Mouse (Mus musculus) NIH3T3 (cell line): Measurements from ENCODE around the gene Map2k5.

Experiments used
- DNase-seq: peaks from one replicate; pipeline ENCODE4 v3.0.0-alpha.2; 2012; ENCODE audit warnings: low read depth

Gene Map2k5

DNA sequence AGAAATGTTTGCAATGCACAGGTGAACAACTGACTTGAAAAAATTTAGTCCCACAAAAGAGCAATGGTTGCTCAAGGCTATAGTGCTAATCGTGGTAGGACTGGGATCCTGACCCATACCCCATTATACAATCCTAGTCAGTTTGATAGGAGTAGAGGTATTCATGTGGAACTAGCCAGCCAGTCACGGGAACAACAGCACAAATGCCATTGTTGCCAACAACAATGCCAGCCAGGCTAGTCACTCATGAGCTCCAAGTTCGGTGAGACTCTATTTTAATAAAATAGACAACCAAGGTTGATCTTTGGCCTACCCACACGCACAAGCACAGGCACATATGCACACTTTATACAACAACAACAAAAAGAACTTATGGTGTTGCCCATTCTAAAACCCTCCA, 120.0 kb downstream of the Map2k5 start:
- DNase-seq = no peak

GRCm38 (mm10) chr9:63250841-63251626, 126.7 kb downstream of the Map2k5 start:
- DNase-seq = no peak

- no peak for DNase-seq
These were observed 129.5 kb downstream of the Map2k5 start for GRCm38 (mm10) chr9:63248095-63248787.

DNA sequence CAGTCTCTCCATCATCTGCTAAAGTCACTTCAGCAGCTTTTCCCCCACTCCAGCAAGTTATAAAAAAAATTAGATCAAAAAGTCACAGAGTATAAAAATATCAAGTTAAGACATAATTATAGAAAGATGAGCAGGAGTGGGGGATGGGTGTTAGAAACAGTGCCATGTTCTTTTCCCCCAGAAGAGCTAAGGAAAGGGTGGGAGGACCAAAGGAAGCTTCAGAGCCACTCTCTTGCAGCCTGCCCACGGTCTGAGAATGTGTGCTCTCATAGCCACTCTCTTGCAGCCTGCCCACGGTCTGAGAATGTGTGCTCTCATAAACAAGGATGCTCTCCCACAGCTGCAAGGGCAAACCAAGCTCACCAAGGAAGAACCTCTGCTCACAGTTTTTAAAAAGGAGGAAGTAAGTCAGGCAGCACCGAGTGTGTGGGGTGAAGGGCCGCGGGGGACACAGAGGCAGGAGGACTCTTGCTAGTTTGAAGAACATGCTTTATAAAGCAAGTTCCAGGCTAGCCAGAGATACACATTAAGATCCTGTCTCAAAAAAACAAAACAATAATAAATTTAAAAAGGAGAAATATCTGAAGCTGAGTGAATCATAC, 131.0 kb downstream of the Map2k5 start:
- no peak for DNase-seq

DNA sequence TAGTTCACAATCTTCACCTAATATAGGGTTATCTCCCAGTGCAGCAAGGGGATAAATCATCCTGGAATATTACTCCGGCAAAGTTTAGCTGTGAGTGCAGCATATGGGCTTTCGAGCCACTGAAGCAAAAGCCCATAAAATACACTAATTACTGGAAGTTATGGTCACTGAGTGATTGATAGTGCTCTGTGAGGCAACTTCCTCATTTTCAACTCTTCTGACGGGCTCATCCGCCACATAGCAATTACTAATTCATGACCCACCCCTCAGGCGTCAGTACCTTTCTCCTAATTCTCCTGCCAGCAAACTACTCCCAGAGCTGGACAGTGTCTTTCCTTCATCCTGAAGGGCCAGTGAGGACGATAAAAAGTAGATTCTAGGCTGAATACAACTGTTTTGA, 135.7 kb downstream of the Map2k5 start:
- DNase-seq = no peak

- no peak for DNase-seq
These were observed 136.5 kb downstream of the Map2k5 start for GRCm38 (mm10) chr9:63241241-63241640.

DNA sequence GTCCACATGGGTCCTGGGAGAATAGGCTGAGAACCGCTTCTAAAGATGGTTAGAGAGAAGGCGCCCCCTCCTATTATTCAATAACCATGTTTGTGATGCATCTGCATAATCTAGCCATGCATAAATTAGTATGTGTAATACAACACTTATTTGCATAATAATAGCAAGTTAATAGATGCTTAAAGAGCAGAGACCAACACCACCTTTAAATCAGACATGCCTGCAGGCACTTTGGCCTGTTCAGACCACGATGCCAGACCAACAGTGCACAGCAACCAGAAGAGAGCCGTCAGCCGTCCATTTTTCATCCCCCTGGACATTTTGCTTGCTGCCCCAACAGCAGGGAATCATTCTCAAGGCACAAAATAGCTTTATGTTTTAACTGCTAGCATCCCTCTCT, 143.3 kb downstream of the Map2k5 start:
- no peak for DNase-seq

DNA sequence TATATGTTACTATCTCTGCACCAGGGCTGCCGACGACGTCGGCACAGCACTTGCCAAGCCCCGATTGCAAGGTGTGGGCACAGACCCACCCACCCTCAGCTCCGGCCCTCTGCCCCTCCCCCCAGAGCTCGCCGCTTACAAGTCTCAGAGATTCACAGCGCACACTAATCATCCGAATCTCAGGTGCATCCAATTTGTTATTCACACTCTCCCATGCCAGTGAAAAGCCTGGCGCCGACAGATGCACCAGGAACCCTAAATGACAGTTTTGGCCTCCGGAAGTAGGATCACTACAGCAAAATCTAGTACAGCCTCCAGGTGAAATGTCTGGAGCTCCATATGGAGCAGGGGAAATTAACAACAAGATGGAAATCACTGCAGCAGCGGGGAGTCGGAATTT, 147.4 kb downstream of the Map2k5 start:
- no peak for DNase-seq

DNA sequence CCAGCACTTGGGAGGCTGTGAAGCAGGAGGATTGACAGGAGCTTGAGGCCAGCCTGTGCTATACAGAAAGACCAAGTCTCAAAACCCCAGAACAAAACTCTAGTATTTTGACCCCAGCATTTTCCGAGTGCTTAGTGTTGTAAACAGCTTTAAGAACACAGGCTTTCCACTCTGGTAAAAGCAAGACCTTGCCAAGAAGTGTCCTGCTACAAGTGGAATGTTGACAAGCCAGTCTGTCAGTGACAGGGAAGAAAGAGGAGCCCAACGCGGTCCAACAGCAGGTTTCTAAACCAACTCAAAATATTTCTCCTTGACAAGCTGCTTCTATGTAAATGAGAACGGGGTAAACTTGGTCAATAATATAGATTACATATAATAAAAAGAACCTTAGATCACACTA, 148.6 kb downstream of the Map2k5 start:
- DNase-seq = no peak

DNA sequence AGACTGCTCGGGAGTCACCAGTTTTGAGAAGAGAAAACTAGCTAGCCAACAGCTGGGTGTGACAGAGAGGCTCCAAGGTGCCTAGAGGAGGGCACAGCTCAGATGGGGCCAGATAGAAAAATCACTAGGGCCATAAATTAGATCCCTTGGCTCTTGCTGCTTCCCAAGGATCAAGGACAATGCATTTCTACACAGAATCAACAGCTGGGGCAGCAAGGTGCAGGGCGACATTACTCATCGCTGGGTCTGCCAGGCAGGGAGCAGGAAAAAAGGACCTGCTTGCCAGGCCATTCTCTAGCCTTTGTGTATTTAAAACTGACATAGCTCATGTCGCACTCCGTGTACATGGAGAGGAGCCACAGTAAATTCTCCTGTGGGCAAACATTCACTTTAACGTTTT, 155.5 kb downstream of the Map2k5 start:
- peak; percentile 8 for DNase-seq

DNA sequence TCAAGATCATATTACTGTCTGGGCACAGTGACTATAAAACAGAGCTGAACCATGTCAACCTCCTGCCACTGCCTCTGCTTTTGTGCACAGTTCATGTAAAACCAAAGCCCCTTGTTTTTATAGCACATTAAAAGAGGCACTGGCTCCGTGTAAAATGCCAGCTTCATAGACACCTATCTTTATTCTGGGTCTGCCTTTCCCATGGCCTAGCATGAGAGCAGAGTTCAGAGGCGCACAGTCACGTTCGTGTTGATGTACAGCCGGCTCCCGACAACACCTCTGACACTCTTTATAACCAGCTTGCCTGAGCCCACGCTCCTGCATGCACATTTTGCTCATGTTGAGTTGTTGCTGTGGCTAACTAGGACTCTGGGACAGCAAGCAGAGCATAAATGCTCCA, 157.9 kb downstream of the Map2k5 start:
- DNase-seq = no peak

DNA sequence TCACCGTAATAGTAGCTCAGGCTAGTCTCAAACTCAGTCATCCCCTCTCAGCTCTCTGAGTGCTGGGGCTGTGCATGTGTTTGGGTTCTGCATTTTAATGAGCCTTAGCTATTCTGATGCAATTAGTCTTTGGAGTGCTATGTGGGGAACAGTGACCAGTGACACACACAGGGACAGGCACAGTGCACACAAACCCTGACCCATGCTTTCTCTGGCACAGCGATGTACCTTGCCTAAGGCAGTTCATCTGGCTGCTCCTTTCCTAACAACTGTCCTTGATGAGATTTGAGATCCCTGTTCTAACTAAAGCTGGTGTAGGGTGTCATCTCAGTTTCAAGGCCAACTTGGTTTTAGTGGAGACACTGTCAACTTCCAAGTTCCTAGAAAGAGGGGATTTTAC, 162.7 kb downstream of the Map2k5 start:
- no peak for DNase-seq

GRCm38 (mm10) chr9:63206769-63207276, 170.9 kb downstream of the Map2k5 start:
- DNase-seq = no peak

DNA sequence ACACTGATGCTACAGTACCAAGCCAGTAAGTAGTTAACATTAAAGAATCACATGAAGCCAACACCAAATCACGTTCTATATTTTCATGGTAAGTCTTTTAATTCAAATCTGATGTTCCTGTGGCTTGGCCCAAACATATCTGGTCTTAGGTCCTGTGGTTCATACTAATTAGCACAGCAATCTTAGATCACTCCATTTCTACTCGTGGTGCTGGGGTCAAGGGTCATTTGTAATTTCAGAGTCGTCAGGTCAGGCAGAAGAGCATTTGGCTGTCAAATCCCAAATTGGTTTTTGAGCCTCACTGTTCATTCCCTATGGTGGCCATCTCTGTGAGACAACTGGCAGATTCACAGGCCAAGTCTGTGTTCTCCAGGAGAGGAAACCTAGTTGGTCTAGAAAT, 174.2 kb downstream of the Map2k5 start:
- DNase-seq = no peak

DNA sequence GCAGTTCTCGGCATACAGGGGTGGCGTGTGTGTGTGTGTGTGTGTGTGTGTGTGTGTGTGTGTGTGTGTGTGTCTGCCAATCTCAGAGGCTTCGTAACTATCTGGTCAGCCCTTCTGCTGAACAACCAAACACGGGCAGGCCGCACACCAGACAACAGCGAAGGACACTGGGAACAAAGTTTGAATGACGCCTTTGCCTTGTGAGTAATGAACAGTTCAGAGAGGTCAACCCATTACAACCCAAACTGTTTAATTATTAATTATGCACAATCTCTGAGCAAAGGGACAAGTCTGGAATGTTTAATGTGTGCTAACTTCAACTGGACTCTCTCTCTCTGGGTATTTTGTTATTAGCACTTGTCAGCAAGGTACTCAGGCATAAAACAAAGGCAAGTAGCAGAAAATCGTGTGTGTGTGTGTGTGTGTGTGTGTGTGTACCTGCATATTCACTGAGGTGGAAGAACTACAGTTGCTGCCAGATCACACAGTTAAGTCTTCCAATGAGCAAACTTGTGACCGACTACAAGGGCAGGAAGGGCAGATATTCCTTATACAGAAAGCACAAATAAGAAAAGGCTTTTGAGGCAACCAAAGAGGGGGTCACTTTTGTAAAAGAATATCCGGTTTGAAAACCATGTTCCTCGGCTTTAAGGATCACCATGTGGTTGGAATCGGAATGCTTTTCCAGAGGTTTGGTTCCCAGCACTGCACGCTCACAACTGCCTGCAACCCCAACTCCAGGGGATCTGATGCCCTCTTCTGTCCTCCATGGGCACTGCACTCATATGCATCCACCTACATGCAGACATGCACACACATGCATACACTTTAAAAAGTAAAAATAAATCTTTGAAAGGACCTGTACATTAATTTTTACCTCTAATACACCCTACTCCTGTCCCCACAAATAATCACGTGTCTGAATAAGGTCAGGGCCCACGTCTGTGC, 176.1 kb downstream of the Map2k5 start:
- DNase-seq = no peak

- DNase-seq = no peak
These were observed 180.4 kb downstream of the Map2k5 start for GRCm38 (mm10) chr9:63197252-63197651.

- peak; percentile 14 for DNase-seq
These were observed 181.5 kb downstream of the Map2k5 start for GRCm38 (mm10) chr9:63196114-63196682.

GRCm38 (mm10) chr9:63195523-63195922, 182.2 kb downstream of the Map2k5 start:
- DNase-seq = no peak

DNA sequence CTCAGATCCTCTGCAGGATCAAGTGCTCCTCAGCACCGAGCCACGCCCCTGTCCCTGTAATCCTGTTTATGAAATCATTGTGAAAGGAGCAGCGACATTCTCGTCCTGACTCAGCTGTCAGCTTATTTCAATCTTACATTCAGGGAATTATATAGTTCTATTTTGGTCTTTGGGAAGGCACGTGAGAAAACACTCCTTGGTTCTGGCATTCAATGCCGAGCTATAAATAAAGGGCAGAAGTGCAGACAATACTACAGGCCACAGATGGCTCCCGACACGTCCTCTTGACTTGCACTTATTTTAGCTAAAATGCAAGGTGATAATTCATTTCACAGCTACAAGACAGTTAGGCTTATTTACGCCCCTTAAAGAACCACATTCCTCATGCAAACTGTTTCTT, 182.9 kb downstream of the Map2k5 start:
- peak; percentile 56 for DNase-seq

DNA sequence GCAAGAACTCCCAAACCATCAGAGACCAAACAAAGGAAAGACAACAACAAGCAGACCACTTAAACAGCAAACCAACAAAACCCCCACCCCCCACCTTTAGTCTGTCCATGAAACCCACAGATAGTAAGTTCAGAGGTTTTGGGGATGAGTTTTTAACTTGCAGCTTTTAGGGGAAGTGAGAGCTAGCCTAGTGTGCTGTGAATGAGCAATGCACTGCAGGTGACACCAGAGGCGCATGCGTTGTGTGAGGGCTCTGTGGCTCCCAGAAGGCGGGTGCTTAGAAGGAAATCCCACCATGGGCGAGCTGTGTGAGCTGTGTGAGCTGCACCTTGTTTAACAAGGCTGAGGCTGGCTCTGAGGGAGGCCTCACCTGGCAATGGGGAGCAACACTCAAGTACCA, 184.9 kb downstream of the Map2k5 start:
- no peak for DNase-seq

DNA sequence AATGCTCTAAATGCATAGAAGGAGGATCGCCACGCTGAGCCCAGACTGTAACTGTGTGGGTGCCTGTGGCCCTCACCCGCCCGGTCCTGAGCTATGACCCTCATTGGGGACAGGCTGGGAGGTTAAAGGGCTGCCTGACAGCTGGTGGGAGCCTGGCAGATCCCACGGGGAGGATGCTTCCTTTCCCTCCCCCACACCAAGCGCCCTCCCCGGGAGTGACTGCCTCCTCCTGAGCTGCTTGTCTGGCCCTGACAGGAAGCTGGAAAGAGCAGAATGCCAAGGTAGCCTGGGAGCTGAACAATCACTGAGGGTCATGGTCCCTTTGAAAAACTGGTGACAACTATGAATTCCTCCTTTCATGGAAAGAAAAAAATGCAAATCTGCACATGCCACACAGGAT, 190.4 kb downstream of the Map2k5 start:
- no peak for DNase-seq

DNA sequence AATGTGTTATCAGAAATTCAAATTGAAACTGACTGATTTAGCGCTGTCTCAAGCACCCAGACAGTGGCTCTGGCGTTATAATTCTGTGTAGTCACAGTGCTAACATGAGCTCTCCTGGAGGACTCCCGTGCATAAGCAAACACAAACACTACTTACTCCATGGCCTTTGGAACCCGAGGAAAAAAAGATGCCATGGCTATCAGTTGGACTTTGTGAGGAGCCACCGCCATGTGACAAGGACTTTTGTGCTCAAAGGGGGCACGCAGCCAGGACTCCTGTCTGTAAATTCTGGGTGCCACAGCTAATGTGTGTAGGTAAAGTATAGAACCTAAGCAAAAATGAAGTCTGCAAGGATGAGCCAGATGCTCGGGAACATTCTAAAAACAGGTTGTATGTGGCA, 192.5 kb downstream of the Map2k5 start:
- no peak for DNase-seq
